Mouse (Mus musculus): ENCODE results near the gene Tsfm. TPM values are rescaled to one million over a fixed set of nuclear protein-coding genes. Genes with fewer than 3 reads are reported as not detected.

Tsfm gene
- polyA plus RNA-seq, 1 experiment from 2014 or later, result 97.1 TPM

- H3K27ac ChIP-seq (ENCODE audit: low read depth, low read length), result no peak overlapping the region
- peaks cover 16% of the 10 kb centered on the region for H3K36me3 ChIP-seq (ENCODE audit: control insufficient read depth, insufficient read depth, low read length)
- no peak overlapping the region for H3K4me2 ChIP-seq
- no peak for ATAC-seq (replicated peaks; ENCODE audit: insufficient number of reproducible peaks, low FRiP score, low TSS enrichment)
- H3K4me3 ChIP-seq (ENCODE audit: low read depth, low read length), result no peak overlapping the region
- H3K27me3 ChIP-seq (ENCODE audit: control insufficient read depth, insufficient read depth, low read length), result no peaks in the 10 kb centered on the region
- H3K9me3 ChIP-seq (replicated peaks; ENCODE audit: control insufficient read depth, low read length), result no peaks in the 10 kb centered on the region
- WGBS (ENCODE audit: insufficient replicate concordance), result 83% methylated on average over 5 of the region's 5 CpGs
- H3K4me1 ChIP-seq (ENCODE audit: control insufficient read depth, insufficient read depth, low read length), result no peaks in the 10 kb centered on the region
- H3K9ac ChIP-seq (ENCODE audit: low read depth, low read length), result no peak overlapping the region
These were observed 27.9 kb downstream of the Tsfm start for GRCm38 (mm10) chr10:127002765-127003164.

GRCm38 (mm10) chr10:127002056-127002455, 28.6 kb downstream of the Tsfm start:
- 85% methylated on average over 1 of the region's 1 CpGs for WGBS (ENCODE audit: insufficient replicate concordance)
- Histone ChIP-seq H3K9me3 (replicated peaks; ENCODE audit: control insufficient read depth, low read length) (no peaks in the 10 kb centered on the region), H3K4me1 (ENCODE audit: control insufficient read depth, insufficient read depth, low read length) (no peaks in the 10 kb centered on the region), H3K36me3 (ENCODE audit: control insufficient read depth, insufficient read depth, low read length) (peaks cover 18% of the 10 kb centered on the region), H3K4me3 (ENCODE audit: low read depth, low read length) (no peak overlapping the region), H3K27me3 (ENCODE audit: control insufficient read depth, insufficient read depth, low read length) (no peaks in the 10 kb centered on the region), H3K27ac (ENCODE audit: low read depth, low read length) (no peak overlapping the region), H3K9ac (ENCODE audit: low read depth, low read length) (no peak overlapping the region), H3K4me2 (no peak overlapping the region)
- no peak for ATAC-seq (replicated peaks; ENCODE audit: insufficient number of reproducible peaks, low FRiP score, low TSS enrichment)

GRCm38 (mm10) chr10:127001297-127001696, 29.3 kb downstream of the Tsfm start:
- ATAC-seq (replicated peaks; ENCODE audit: insufficient number of reproducible peaks, low FRiP score, low TSS enrichment), result no peak
- Histone ChIP-seq H3K4me2 (no peak overlapping the region), H3K9me3 (replicated peaks; ENCODE audit: control insufficient read depth, low read length) (no peaks in the 10 kb centered on the region), H3K4me3 (ENCODE audit: low read depth, low read length) (no peak overlapping the region), H3K9ac (ENCODE audit: low read depth, low read length) (no peak overlapping the region), H3K4me1 (ENCODE audit: control insufficient read depth, insufficient read depth, low read length) (no peaks in the 10 kb centered on the region), H3K27me3 (ENCODE audit: control insufficient read depth, insufficient read depth, low read length) (no peaks in the 10 kb centered on the region), H3K27ac (ENCODE audit: low read depth, low read length) (no peak overlapping the region), H3K36me3 (ENCODE audit: control insufficient read depth, insufficient read depth, low read length) (peaks cover 18% of the 10 kb centered on the region)
- WGBS (ENCODE audit: insufficient replicate concordance), result 80% methylated on average over 9 of the region's 9 CpGs

DNA sequence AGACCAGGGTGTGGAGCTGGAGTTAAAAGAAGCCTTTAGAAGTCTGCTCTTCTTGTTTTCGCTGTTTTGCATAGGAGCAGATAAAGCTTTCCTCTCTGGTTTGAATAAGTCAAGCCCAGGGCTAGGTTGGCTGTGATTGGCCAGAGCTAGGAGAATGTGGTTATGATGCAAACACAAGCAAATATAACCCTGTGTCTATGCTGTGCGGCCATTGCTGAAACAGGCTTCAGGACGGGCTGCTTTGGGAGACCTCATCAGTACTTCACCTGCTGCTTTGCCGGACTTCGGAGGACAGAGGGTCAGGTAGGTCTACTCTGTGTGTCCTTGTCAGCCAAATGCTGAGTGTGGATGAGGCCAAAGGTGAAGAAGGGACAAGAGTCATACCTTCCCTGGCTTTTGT, 30.1 kb downstream of the Tsfm start, which contains the start of gene Avil:
TSS of gene Avil (plus strand) at position 181 of the 400 bp plus-strand sequence.
- H3K9me3 ChIP-seq (replicated peaks; ENCODE audit: control insufficient read depth, low read length), result no peaks in the 10 kb centered on the region
- H3K27me3 ChIP-seq (ENCODE audit: control insufficient read depth, insufficient read depth, low read length), result no peaks in the 10 kb centered on the region
- ATAC-seq (replicated peaks; ENCODE audit: insufficient number of reproducible peaks, low FRiP score, low TSS enrichment), result no peak
- H3K27ac ChIP-seq (ENCODE audit: low read depth, low read length), result no peak within 1 kb of the TSS
- 83% methylated on average over 5 of the region's 5 CpGs for WGBS (ENCODE audit: insufficient replicate concordance)
- no peak within 1 kb of the TSS for H3K9ac ChIP-seq (ENCODE audit: low read depth, low read length)
- no peaks in the 10 kb centered on the region for H3K4me1 ChIP-seq (ENCODE audit: control insufficient read depth, insufficient read depth, low read length)
- no peak within 1 kb of the TSS for H3K4me3 ChIP-seq (ENCODE audit: low read depth, low read length)
- H3K4me2 ChIP-seq, result no peak within 1 kb of the TSS
- peaks cover 21% of the 10 kb centered on the region for H3K36me3 ChIP-seq (ENCODE audit: control insufficient read depth, insufficient read depth, low read length)

- no peak for ATAC-seq (replicated peaks; ENCODE audit: insufficient number of reproducible peaks, low FRiP score, low TSS enrichment)
- H3K27ac ChIP-seq (ENCODE audit: low read depth, low read length), result no peak overlapping the region
- H3K4me3 ChIP-seq (ENCODE audit: low read depth, low read length), result no peak overlapping the region
- H3K4me1 ChIP-seq (ENCODE audit: control insufficient read depth, insufficient read depth, low read length), result no peaks in the 10 kb centered on the region
- H3K36me3 ChIP-seq (ENCODE audit: control insufficient read depth, insufficient read depth, low read length), result peaks cover 43% of the 10 kb centered on the region
- no peak overlapping the region for H3K4me2 ChIP-seq
- no peak overlapping the region for H3K9ac ChIP-seq (ENCODE audit: low read depth, low read length)
- H3K27me3 ChIP-seq (ENCODE audit: control insufficient read depth, insufficient read depth, low read length), result no peaks in the 10 kb centered on the region
- no peaks in the 10 kb centered on the region for H3K9me3 ChIP-seq (replicated peaks; ENCODE audit: control insufficient read depth, low read length)
- WGBS (ENCODE audit: insufficient replicate concordance), result 68% methylated on average over 13 of the region's 13 CpGs
These were observed 33.1 kb downstream of the Tsfm start for GRCm38 (mm10) chr10:126997340-126998113.

DNA sequence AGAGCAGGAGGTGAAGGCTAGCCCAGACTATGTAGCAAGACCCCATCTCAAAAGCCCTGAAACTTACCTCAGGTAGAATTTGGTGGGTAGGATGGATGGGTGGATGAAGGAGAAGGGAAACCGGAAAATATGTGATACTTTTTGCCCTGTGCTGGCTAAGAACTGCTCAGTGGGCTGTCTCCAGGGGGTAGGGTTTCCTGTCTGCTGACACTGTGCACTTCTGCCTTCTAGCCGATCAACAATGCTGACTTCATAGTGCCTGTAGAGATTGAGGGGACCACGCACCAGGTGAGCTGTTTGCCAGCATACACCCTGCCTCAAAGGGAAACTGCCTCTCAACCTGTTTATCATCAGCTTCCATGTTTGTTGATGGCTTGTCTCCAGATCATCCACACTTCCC, 37.0 kb downstream of the Tsfm start:
- Histone ChIP-seq H3K4me2 (no peak overlapping the region), H3K4me1 (ENCODE audit: control insufficient read depth, insufficient read depth, low read length) (peaks cover 17% of the 10 kb centered on the region), H3K27me3 (ENCODE audit: control insufficient read depth, insufficient read depth, low read length) (no peaks in the 10 kb centered on the region), H3K27ac (ENCODE audit: low read depth, low read length) (no peak overlapping the region), H3K9me3 (replicated peaks; ENCODE audit: control insufficient read depth, low read length) (no peaks in the 10 kb centered on the region), H3K4me3 (ENCODE audit: low read depth, low read length) (no peak overlapping the region), H3K36me3 (ENCODE audit: control insufficient read depth, insufficient read depth, low read length) (peaks cover 39% of the 10 kb centered on the region), H3K9ac (ENCODE audit: low read depth, low read length) (no peak overlapping the region)
- no peak for ATAC-seq (replicated peaks; ENCODE audit: insufficient number of reproducible peaks, low FRiP score, low TSS enrichment)
- WGBS (ENCODE audit: insufficient replicate concordance), result 87% methylated on average over 3 of the region's 3 CpGs

- H3K36me3 ChIP-seq (ENCODE audit: control insufficient read depth, insufficient read depth, low read length), result peaks cover 28% of the 10 kb centered on the region
- WGBS (ENCODE audit: insufficient replicate concordance), result 72% methylated on average over 3 of the region's 3 CpGs
- no peak for ATAC-seq (replicated peaks; ENCODE audit: insufficient number of reproducible peaks, low FRiP score, low TSS enrichment)
- peaks cover 37% of the 10 kb centered on the region for H3K4me1 ChIP-seq (ENCODE audit: control insufficient read depth, insufficient read depth, low read length)
- no peaks in the 10 kb centered on the region for H3K27me3 ChIP-seq (ENCODE audit: control insufficient read depth, insufficient read depth, low read length)
- H3K4me2 ChIP-seq, result no peak overlapping the region
- no peak overlapping the region for H3K9ac ChIP-seq (ENCODE audit: low read depth, low read length)
- H3K27ac ChIP-seq (ENCODE audit: low read depth, low read length), result no peak overlapping the region
- no peak overlapping the region for H3K4me3 ChIP-seq (ENCODE audit: low read depth, low read length)
- no peaks in the 10 kb centered on the region for H3K9me3 ChIP-seq (replicated peaks; ENCODE audit: control insufficient read depth, low read length)
These were observed 39.0 kb downstream of the Tsfm start for GRCm38 (mm10) chr10:126991676-126992075.

DNA sequence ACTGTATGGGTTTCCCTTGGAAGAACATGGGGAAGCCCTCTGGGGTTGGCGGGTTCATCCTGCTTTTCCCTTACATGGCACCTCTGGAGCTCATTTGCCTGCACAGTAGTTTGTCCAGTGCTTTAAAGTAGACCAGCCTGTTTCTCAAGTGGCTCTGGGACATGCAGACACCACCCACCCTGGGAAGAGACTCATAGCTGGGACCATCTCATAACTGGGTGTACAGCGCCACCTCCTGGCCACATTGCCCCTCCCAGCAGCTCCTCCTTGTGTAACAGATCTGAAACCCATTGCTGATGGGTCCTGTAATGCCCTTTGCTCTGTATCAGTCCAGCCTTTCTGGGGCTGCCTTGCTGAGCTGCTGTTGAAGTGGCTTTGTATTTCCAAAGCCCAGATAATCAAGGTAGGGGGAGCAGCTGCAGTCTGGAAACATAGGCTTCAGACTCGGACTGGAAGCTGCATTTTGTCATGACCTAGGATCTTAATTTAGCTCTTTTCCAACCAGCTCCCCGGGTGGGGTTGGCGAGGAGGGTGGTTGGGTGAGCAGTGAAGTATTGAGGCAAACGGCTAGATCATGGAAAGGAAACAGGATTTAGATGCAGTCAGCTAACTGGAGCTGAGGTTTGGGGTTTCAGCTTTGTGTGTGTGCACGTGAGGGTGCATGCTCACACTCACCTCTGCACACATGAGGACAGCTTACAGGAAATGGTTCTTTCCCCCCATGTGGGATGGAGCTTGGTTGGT, 40.2 kb downstream of the Tsfm start:
- 52% methylated on average over 7 of the region's 7 CpGs for WGBS (ENCODE audit: insufficient replicate concordance)
- ATAC-seq (replicated peaks; ENCODE audit: insufficient number of reproducible peaks, low FRiP score, low TSS enrichment), result peak; percentile 48; the same call in 1 of the 2 replicates
- no peak overlapping the region; the same call in 1 of the 2 replicates for H3K4me2 ChIP-seq
- H3K4me1 ChIP-seq (ENCODE audit: control insufficient read depth, insufficient read depth, low read length), result peaks cover 49% of the 10 kb centered on the region
- H3K4me3 ChIP-seq (ENCODE audit: low read depth, low read length), result no peak overlapping the region
- no peaks in the 10 kb centered on the region for H3K9me3 ChIP-seq (replicated peaks; ENCODE audit: control insufficient read depth, low read length)
- peak overlapping the region; percentile 16; the same call in 1 of the 2 replicates for H3K9ac ChIP-seq (ENCODE audit: low read depth, low read length)
- H3K27ac ChIP-seq (ENCODE audit: low read depth, low read length), result peak overlapping the region; percentile 1; the same call in 1 of the 2 replicates
- peaks cover 24% of the 10 kb centered on the region for H3K36me3 ChIP-seq (ENCODE audit: control insufficient read depth, insufficient read depth, low read length)
- no peaks in the 10 kb centered on the region for H3K27me3 ChIP-seq (ENCODE audit: control insufficient read depth, insufficient read depth, low read length)
